Comparison of ENCODE assay signal across 25 mouse cellular contexts in the genomic region with DNA sequence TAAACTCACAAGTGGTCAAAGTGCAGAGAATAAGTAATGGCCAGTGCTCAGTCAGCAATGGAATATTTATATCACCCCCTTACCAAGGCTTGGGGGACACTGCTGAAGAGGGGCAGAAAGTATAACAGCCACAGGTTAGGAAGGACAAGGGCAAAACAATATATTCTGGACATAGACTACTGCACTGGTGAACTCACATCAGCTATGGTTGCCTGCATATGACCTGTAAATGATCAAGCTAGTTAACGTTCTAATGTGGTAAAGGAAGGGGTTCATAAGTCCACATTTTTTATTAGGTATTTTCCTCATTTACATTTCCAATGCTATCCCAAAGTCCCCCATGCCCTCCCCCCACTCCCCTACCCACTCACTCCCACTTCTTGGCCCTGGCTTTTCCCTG.
A peak's percentile ranks its signal among the peaks of the same experiment; 100 is the strongest.
DNase-seq lines count a peak whose midpoint lies in the region; ATAC-seq and TF ChIP-seq lines count a peak whose summit lies in the region.
"Had no signal": no experiment of that assay in that cellular context is flagged by ENCODE, and none has a peak within 500 bp of the region (broad histone marks: within the 10 kb centered on the region; RNA-seq: fewer than 3 reads in every experiment).

No protein-coding gene starts in this region.

- peak; percentile 8 for DNase-seq in kidney, adult 11 months
- DNase-seq in kidney, adult 8-10 months = peak; percentile 8 to 10
- DNase-seq in kidney, postnatal 0 days (ENCODE audit: low spot score) = peak; percentile 1
- peak; percentile 1 to 17 for DNase-seq in kidney, postnatal 36 days
- no peak for DNase-seq in embryo, embryonic 11 days
- no peak for DNase-seq in c-Kit-positive CD71-positive TER-119-positive erythroid progenitor cells, embryonic 14.5 days (ENCODE audit: low spot score)
- DNase-seq: adrenal gland, adult 8-10 months; adrenal gland, postnatal 36 days; cerebellum, adult 11 months; cerebellum, adult 2 months; cerebellum, adult 9-11 months; cerebellum, postnatal 25 days; gastrocnemius, postnatal 10 days; gastrocnemius, postnatal 36 days; heart, adult 2 months had no signal

- H3K4me1 ChIP-seq in kidney, embryonic 15.5 days = no peaks in the 10 kb centered on the region
- no peaks in the 10 kb centered on the region for H3K4me1 ChIP-seq in kidney, postnatal 0 days (replicated peaks; ENCODE audit: insufficient read depth, low read length)
- H3K4me1 ChIP-seq: embryonic facial prominence, embryonic 10.5 days; embryonic facial prominence, embryonic 13.5 days; forebrain, embryonic 12.5 days; forebrain, embryonic 15.5 days; heart, embryonic 10.5 days; hindbrain, embryonic 12.5 days; hindbrain, embryonic 15.5 days had no signal

- H3K4me3 ChIP-seq in kidney, embryonic 15.5 days (replicated peaks) = no peak overlapping the region
- no peak overlapping the region for H3K4me3 ChIP-seq in kidney, postnatal 0 days (replicated peaks; ENCODE audit: low read depth, low read length)
- H3K4me3 ChIP-seq: embryonic facial prominence, embryonic 10.5 days; embryonic facial prominence, embryonic 13.5 days; erythroblast, embryonic 14.5 days; forebrain, embryonic 12.5 days; forebrain, embryonic 15.5 days; heart, adult 2 months; heart, embryonic 10.5 days; hindbrain, embryonic 12.5 days; hindbrain, embryonic 15.5 days had no signal

- no peaks in the 10 kb centered on the region for H3K36me3 ChIP-seq in kidney, embryonic 15.5 days
- no peaks in the 10 kb centered on the region for H3K36me3 ChIP-seq in kidney, postnatal 0 days (ENCODE audit: insufficient read depth, low read length)
- H3K36me3 ChIP-seq: embryonic facial prominence, embryonic 10.5 days; embryonic facial prominence, embryonic 13.5 days; forebrain, embryonic 12.5 days; forebrain, embryonic 15.5 days; heart, embryonic 10.5 days; hindbrain, embryonic 12.5 days; hindbrain, embryonic 15.5 days had no signal

- 84% methylated on average over 1 of the region's 1 CpGs for WGBS in kidney, embryonic 15.5 days
- WGBS in kidney, postnatal 0 days = 56% methylated on average over 1 of the region's 1 CpGs

- no peaks in the 10 kb centered on the region for H3K9me3 ChIP-seq in kidney, embryonic 15.5 days (replicated peaks)
- H3K9me3 ChIP-seq in kidney, postnatal 0 days (replicated peaks; ENCODE audit: low read length) = no peaks in the 10 kb centered on the region
- H3K9me3 ChIP-seq: embryonic facial prominence, embryonic 10.5 days; embryonic facial prominence, embryonic 13.5 days; forebrain, embryonic 12.5 days; forebrain, embryonic 15.5 days; heart, embryonic 10.5 days; hindbrain, embryonic 12.5 days; hindbrain, embryonic 15.5 days had no signal

- H3K27ac ChIP-seq in kidney, embryonic 15.5 days = no peak overlapping the region
- no peak overlapping the region for H3K27ac ChIP-seq in kidney, postnatal 0 days
- H3K27ac ChIP-seq: embryonic facial prominence, embryonic 10.5 days; embryonic facial prominence, embryonic 13.5 days; forebrain, embryonic 12.5 days; forebrain, embryonic 15.5 days; heart, adult 2 months; heart, embryonic 10.5 days; hindbrain, embryonic 12.5 days; hindbrain, embryonic 15.5 days had no signal

- H3K4me2 ChIP-seq in kidney, embryonic 15.5 days = no peak overlapping the region
- no peak overlapping the region for H3K4me2 ChIP-seq in kidney, postnatal 0 days (ENCODE audit: low read length)
- H3K4me2 ChIP-seq: embryonic facial prominence, embryonic 13.5 days; forebrain, embryonic 12.5 days; forebrain, embryonic 15.5 days; hindbrain, embryonic 12.5 days; hindbrain, embryonic 15.5 days had no signal

- no peak overlapping the region for H3K9ac ChIP-seq in kidney, embryonic 15.5 days
- no peak overlapping the region for H3K9ac ChIP-seq in kidney, postnatal 0 days (ENCODE audit: low read depth, low read length)
- H3K9ac ChIP-seq: embryonic facial prominence, embryonic 13.5 days; forebrain, embryonic 12.5 days; forebrain, embryonic 15.5 days; hindbrain, embryonic 12.5 days; hindbrain, embryonic 15.5 days had no signal

- no peak for TF ChIP-seq CTCF in kidney, postnatal 0 days (IDR thresholded peaks at IDR 0.05; ENCODE audit: low read depth)

- no peak; the same call in 1 of the 2 replicates for ATAC-seq in kidney, embryonic 15.5 days (replicated peaks; ENCODE audit: low FRiP score)
- peak; percentile 84 for ATAC-seq in kidney, postnatal 0 days (replicated peaks; ENCODE audit: low FRiP score, low read depth)
- ATAC-seq: activated CD4-positive, CD25-positive, alpha-beta regulatory T cell, adult 4 months; forebrain, embryonic 15.5 days had no signal

- H3K27me3 ChIP-seq in kidney, embryonic 15.5 days = no peaks in the 10 kb centered on the region
- no peaks in the 10 kb centered on the region for H3K27me3 ChIP-seq in kidney, postnatal 0 days (ENCODE audit: insufficient read depth, low read length)
- H3K27me3 ChIP-seq: embryonic facial prominence, embryonic 13.5 days; forebrain, embryonic 12.5 days; forebrain, embryonic 15.5 days; hindbrain, embryonic 12.5 days; hindbrain, embryonic 15.5 days had no signal

Comparison
In these comparisons a context has a peak if more than half of its experiments do, and no peak if none do; other contexts are left out.
1. DNase-seq: peak in kidney, adult 11 months (single experiment), kidney, adult 8-10 months (2 of 2), kidney, postnatal 0 days (single experiment) and kidney, postnatal 36 days (2 of 2); none in embryo, embryonic 11 days (single experiment) and c-Kit-positive CD71-positive TER-119-positive erythroid progenitor cells, embryonic 14.5 days (single experiment).